Mouse (Mus musculus): ENCODE measurements around the gene Gm49394. TPM values are rescaled to one million over a fixed set of nuclear protein-coding genes. Genes with fewer than 3 reads are reported as not detected.

The Gm49394 gene
- polyA plus RNA-seq, 1 experiment, result 0.01 TPM

DNA sequence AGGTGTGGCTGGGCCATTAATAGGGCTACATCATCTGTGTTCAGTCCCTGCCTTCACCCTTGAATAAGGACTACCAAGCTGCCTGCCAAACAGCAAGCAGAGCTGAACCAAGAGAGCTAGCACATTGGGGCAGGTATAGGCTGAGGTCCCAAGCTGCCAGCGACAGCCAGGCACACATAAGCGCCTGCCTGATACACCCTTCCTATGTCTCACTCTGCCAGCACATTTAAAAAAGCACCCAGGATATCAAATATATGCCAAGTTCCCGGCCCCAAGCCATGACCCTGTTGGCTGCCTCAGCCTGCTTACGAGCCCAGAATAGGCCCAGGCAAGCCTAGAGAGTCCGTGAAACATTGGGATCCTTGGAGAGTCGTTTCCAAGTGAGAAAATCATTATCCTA, 39.9 kb downstream of the Gm49394 start:
- no peak overlapping the region for H3K4me3 ChIP-seq (ENCODE audit: insufficient read depth, poor library complexity, severe bottlenecking)
- no peak overlapping the region for H3ac ChIP-seq (ENCODE audit: control insufficient read depth, insufficient read length, low read depth)
- H3K27me3 ChIP-seq (ENCODE audit: control insufficient read depth, insufficient read depth, insufficient read length), result peaks cover 6% of the 10 kb centered on the region
- TF ChIP-seq CTCF (IDR thresholded peaks at IDR 0.05; ENCODE audit: control insufficient read depth, insufficient read depth, insufficient read length), result no peak
- no peak for TF ChIP-seq CEBPB (IDR thresholded peaks at IDR 0.05; ENCODE audit: low read depth)
- TF ChIP-seq USF1 (IDR thresholded peaks at IDR 0.05; ENCODE audit: low read depth), result no peak
- no peak for TF ChIP-seq MAX (IDR thresholded peaks at IDR 0.05)
- no peak for TF ChIP-seq MYOG (IDR thresholded peaks at IDR 0.05; ENCODE audit: control insufficient read depth, extremely low read depth, insufficient read length)
- no peak for TF ChIP-seq MYOD1 (IDR thresholded peaks at IDR 0.05; ENCODE audit: control insufficient read depth, insufficient read length, low read depth)
- no peak for TF ChIP-seq FOSL1 (IDR thresholded peaks at IDR 0.05; ENCODE audit: insufficient read depth, low read length, poor library complexity, severe bottlenecking)
- no peaks in the 10 kb centered on the region for H3K79me2 ChIP-seq (ENCODE audit: control insufficient read depth, insufficient read depth)
- H3K36me3 ChIP-seq (ENCODE audit: control insufficient read depth, insufficient read depth), result no peaks in the 10 kb centered on the region
- no peaks in the 10 kb centered on the region for H3K79me3 ChIP-seq (ENCODE audit: low read depth)

DNA sequence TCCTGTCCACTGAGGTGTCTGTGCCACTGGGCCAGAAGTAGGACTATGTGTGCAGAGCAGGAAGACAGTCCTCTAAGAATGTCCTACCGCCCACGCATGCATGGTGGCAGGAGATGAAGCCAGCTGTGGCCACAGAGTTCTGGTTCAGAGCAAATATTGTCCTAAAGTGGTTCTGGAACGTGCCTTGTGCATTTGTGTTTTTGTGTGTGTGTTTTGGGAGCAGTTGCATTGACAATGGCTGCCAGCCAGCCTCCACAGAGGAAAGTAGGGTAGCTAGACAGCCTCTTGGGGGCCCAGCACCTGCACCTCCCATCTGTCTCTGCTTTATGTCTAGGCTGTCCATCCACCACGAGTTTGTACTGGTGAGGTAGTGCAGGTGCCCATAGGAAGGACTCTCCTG, 47.6 kb downstream of the Gm49394 start:
- H3K79me2 ChIP-seq (ENCODE audit: control insufficient read depth, insufficient read depth), result no peaks in the 10 kb centered on the region
- H3K79me3 ChIP-seq (ENCODE audit: low read depth), result no peaks in the 10 kb centered on the region
- TF ChIP-seq CEBPB (IDR thresholded peaks at IDR 0.05; ENCODE audit: low read depth), result no peak
- no peak for TF ChIP-seq USF1 (IDR thresholded peaks at IDR 0.05; ENCODE audit: low read depth)
- no peak for TF ChIP-seq MAX (IDR thresholded peaks at IDR 0.05)
- no peak for TF ChIP-seq CTCF (IDR thresholded peaks at IDR 0.05; ENCODE audit: control insufficient read depth, insufficient read depth, insufficient read length)
- no peak for TF ChIP-seq MYOD1 (IDR thresholded peaks at IDR 0.05; ENCODE audit: control insufficient read depth, insufficient read length, low read depth)
- TF ChIP-seq FOSL1 (IDR thresholded peaks at IDR 0.05; ENCODE audit: insufficient read depth, low read length, poor library complexity, severe bottlenecking), result no peak
- TF ChIP-seq MYOG (IDR thresholded peaks at IDR 0.05; ENCODE audit: control insufficient read depth, extremely low read depth, insufficient read length), result no peak
- no peak overlapping the region for H3ac ChIP-seq (ENCODE audit: control insufficient read depth, insufficient read length, low read depth)
- no peak overlapping the region for H3K4me3 ChIP-seq (ENCODE audit: insufficient read depth, poor library complexity, severe bottlenecking)
- no peaks in the 10 kb centered on the region for H3K36me3 ChIP-seq (ENCODE audit: control insufficient read depth, insufficient read depth)
- H3K27me3 ChIP-seq (ENCODE audit: control insufficient read depth, insufficient read depth, insufficient read length), result peaks cover 15% of the 10 kb centered on the region

DNA sequence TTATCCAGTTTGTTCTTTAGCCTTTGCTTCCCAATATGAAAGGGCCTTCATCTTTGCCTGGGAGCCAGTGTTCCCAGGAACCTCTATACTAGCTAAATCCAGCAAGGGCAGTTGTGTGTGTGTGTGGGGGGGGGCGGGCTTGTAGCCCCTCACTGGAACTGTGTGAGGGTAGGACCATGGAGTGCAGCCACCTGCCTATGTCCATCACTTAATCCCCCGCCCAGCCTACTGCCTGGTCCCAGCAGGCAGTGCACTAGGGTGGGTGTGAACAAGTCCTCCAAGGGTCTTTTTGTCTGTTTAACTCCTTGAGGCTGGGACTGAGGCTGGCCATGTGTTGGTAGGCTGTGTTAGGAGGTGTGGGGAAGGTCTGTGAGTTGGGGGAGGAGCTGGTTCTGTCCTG, 56.7 kb downstream of the Gm49394 start:
- Histone ChIP-seq H3K79me2 (ENCODE audit: control insufficient read depth, insufficient read depth) (no peaks in the 10 kb centered on the region), H3K79me3 (ENCODE audit: low read depth) (no peaks in the 10 kb centered on the region), H3K36me3 (ENCODE audit: control insufficient read depth, insufficient read depth) (no peaks in the 10 kb centered on the region), H3K4me3 (ENCODE audit: insufficient read depth, poor library complexity, severe bottlenecking) (no peak overlapping the region), H3K27me3 (ENCODE audit: control insufficient read depth, insufficient read depth, insufficient read length) (peaks cover 12% of the 10 kb centered on the region), H3ac (ENCODE audit: control insufficient read depth, insufficient read length, low read depth) (no peak overlapping the region)
- TF ChIP-seq FOSL1 (IDR thresholded peaks at IDR 0.05; ENCODE audit: insufficient read depth, low read length, poor library complexity, severe bottlenecking), result no peak
- no peak for TF ChIP-seq USF1 (IDR thresholded peaks at IDR 0.05; ENCODE audit: low read depth)
- TF ChIP-seq MAX (IDR thresholded peaks at IDR 0.05), result no peak
- no peak for TF ChIP-seq CTCF (IDR thresholded peaks at IDR 0.05; ENCODE audit: control insufficient read depth, insufficient read depth, insufficient read length)
- no peak for TF ChIP-seq MYOG (IDR thresholded peaks at IDR 0.05; ENCODE audit: control insufficient read depth, extremely low read depth, insufficient read length)
- TF ChIP-seq MYOD1 (IDR thresholded peaks at IDR 0.05; ENCODE audit: control insufficient read depth, insufficient read length, low read depth), result no peak
- no peak for TF ChIP-seq CEBPB (IDR thresholded peaks at IDR 0.05; ENCODE audit: low read depth)

DNA sequence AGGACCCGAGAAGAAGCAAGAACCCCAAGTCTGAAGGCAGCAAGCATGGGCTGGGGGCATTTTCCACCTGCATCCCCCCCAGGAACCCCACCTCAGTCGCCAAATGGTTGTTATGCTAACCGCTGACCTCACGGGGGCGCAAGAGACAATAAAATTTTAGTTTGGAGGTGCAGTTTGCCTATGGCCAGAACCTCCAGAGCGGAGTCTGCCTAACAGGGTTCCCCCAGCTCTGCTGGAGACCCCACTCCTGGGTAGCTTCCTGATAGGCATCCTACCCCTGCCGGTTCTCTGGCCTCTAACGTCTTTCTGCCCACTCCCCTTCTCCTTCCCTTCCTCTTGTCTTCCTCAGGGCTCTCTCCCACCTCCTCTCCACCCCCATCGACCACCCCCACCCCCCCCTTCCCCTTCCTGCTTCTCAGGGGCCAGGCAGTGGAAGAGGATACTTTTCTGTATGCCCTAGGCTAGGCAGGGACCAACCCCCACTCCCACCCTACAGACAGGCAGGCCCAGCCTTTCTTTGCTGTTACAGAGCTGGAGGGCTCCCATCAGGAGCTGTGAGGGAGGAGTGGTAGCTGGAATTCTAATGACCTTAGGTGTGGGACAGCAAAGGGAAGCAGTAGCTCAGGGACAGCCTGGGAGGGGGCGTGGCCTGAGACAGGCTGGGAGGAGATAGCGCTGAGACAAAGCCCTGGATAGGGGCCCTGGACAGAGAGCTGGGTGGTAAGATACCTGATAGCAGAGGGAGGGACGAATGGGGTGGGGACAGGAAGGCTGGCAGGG, 58.9 kb downstream of the Gm49394 start:
- no peaks in the 10 kb centered on the region for H3K79me2 ChIP-seq (ENCODE audit: control insufficient read depth, insufficient read depth)
- H3K4me3 ChIP-seq (ENCODE audit: insufficient read depth, poor library complexity, severe bottlenecking), result no peak overlapping the region
- H3K27me3 ChIP-seq (ENCODE audit: control insufficient read depth, insufficient read depth, insufficient read length), result no peaks in the 10 kb centered on the region
- TF ChIP-seq CEBPB (IDR thresholded peaks at IDR 0.05; ENCODE audit: low read depth), result no peak
- no peak for TF ChIP-seq USF1 (IDR thresholded peaks at IDR 0.05; ENCODE audit: low read depth)
- TF ChIP-seq MYOD1 (IDR thresholded peaks at IDR 0.05; ENCODE audit: control insufficient read depth, insufficient read length, low read depth), result no peak
- TF ChIP-seq CTCF (IDR thresholded peaks at IDR 0.05; ENCODE audit: control insufficient read depth, insufficient read depth, insufficient read length), result no peak
- TF ChIP-seq FOSL1 (IDR thresholded peaks at IDR 0.05; ENCODE audit: insufficient read depth, low read length, poor library complexity, severe bottlenecking), result no peak
- no peak for TF ChIP-seq MYOG (IDR thresholded peaks at IDR 0.05; ENCODE audit: control insufficient read depth, extremely low read depth, insufficient read length)
- no peak for TF ChIP-seq MAX (IDR thresholded peaks at IDR 0.05)
- H3ac ChIP-seq (ENCODE audit: control insufficient read depth, insufficient read length, low read depth), result no peak overlapping the region
- no peaks in the 10 kb centered on the region for H3K36me3 ChIP-seq (ENCODE audit: control insufficient read depth, insufficient read depth)
- H3K79me3 ChIP-seq (ENCODE audit: low read depth), result no peaks in the 10 kb centered on the region

DNA sequence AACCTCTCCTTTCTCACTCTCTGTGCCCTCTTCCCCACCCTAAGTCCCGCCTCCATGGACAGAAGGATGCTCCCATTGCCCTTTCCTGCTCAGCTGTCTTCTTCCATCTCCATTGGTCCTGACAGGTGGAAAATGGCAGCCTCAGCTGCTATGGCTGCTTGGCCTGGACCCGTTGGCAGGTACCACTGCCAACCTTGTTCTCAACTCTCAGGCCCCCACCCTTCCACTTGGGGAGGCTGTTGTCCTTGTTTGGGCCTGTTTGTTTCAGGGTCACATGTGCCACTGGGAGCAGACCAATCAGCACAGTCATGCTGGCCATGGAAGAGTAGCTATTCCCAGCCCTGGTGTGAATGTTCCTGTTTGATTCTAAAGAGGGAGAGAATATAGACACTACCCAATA, 68.8 kb downstream of the Gm49394 start:
- no peak overlapping the region for H3ac ChIP-seq (ENCODE audit: control insufficient read depth, insufficient read length, low read depth)
- no peak overlapping the region for H3K4me3 ChIP-seq (ENCODE audit: insufficient read depth, poor library complexity, severe bottlenecking)
- no peaks in the 10 kb centered on the region for H3K79me2 ChIP-seq (ENCODE audit: control insufficient read depth, insufficient read depth)
- H3K36me3 ChIP-seq (ENCODE audit: control insufficient read depth, insufficient read depth), result no peaks in the 10 kb centered on the region
- H3K27me3 ChIP-seq (ENCODE audit: control insufficient read depth, insufficient read depth, insufficient read length), result no peaks in the 10 kb centered on the region
- TF ChIP-seq USF1 (IDR thresholded peaks at IDR 0.05; ENCODE audit: low read depth) (no peak), MYOD1 (IDR thresholded peaks at IDR 0.05; ENCODE audit: control insufficient read depth, insufficient read length, low read depth) (no peak), MAX (IDR thresholded peaks at IDR 0.05) (no peak), CEBPB (IDR thresholded peaks at IDR 0.05; ENCODE audit: low read depth) (no peak), MYOG (IDR thresholded peaks at IDR 0.05; ENCODE audit: control insufficient read depth, extremely low read depth, insufficient read length) (no peak), FOSL1 (IDR thresholded peaks at IDR 0.05; ENCODE audit: insufficient read depth, low read length, poor library complexity, severe bottlenecking) (no peak), CTCF (IDR thresholded peaks at IDR 0.05; ENCODE audit: control insufficient read depth, insufficient read depth, insufficient read length) (no peak)
- no peaks in the 10 kb centered on the region for H3K79me3 ChIP-seq (ENCODE audit: low read depth)

Small RNAs within 50 kb of the gene (microRNA-seq; reads per million reads assigned to microRNA genes)
- gene Mir483 (ENCODE audit: borderline microRNAs expressed), result 25.4 reads per million, percentile 65 among the genes with 10 or more reads in this experiment

Other genes starting within 250 kb of the Gm49394 start
- gene Syt8, start 235.1 kb downstream of the Gm49394 start, polyA plus RNA-seq (2012; fragmentation: generic; extraction: Trizol), result 0.07 TPM
- 7.5 TPM for gene Tnni2, start 228.1 kb downstream of the Gm49394 start, polyA plus RNA-seq (2012; fragmentation: generic; extraction: Trizol)
- gene Lsp1, start 209.1 kb downstream of the Gm49394 start, polyA plus RNA-seq (2012; fragmentation: generic; extraction: Trizol), result 96.1 TPM
- gene Tnnt3, start 171.1 kb downstream of the Gm49394 start, polyA plus RNA-seq (2012; fragmentation: generic; extraction: Trizol), result 6.8 TPM
- gene Mrpl23, start 137.3 kb downstream of the Gm49394 start, polyA plus RNA-seq (2012; fragmentation: generic; extraction: Trizol), result 72.2 TPM
- 5.5 TPM for gene Igf2, start 3.1 kb downstream of the Gm49394 start, polyA plus RNA-seq (2012; fragmentation: generic; extraction: Trizol)
- gene Ins2, start 73.4 kb upstream of the Gm49394 start, polyA plus RNA-seq (2012; fragmentation: generic; extraction: Trizol), result not detected

Measured in C2C12 (cell line).